Mouse (Mus musculus): ENCODE data around the gene Olfr346.

Gene Olfr346

DNA sequence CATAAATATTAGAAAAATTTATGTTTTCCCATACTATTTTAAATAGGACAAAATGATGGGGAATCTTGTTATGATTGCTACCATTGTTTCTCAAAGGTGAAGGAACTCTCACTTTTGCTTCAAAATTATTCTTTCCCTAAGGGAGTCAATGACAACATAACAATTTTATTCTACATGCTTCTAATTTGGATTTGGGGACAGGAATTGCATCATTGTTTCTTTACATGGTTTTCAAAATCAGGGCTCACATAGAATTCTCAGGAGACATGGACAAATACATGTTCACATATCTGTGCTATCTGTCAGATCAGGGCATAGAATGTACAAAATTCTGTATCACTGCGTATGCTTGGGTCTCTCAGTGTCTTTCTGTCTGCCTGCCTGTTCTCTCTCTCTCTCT, at the start of gene Olfr346:
Olfr346 (plus strand) TSS at position 301 of the 400 bp plus-strand sequence.
- no peak for DNase-seq

DNA sequence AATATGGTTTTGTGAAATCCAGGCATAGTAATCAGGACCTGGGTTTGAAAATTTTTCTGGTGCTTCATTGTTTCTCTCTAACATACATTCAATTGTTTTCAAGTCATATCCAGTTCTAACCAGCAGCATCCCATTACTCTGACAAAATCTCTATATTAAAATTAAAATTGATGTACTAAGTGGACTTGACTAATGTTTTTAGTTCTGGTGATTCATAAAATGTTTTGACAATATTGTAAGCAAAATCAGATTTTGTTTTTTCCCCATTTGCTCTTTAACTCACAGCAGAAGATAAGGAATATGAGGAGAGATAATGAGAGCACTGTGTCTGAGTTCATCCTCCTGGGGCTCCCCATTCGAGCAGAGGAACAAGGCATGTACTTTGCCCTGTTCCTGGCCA, 45.8 kb upstream of the Olfr346 start, which contains the start of gene Olfr345:
Olfr345 (plus strand) TSS at position 301 of the 400 bp plus-strand sequence.
- DNase-seq = no peak

DNA sequence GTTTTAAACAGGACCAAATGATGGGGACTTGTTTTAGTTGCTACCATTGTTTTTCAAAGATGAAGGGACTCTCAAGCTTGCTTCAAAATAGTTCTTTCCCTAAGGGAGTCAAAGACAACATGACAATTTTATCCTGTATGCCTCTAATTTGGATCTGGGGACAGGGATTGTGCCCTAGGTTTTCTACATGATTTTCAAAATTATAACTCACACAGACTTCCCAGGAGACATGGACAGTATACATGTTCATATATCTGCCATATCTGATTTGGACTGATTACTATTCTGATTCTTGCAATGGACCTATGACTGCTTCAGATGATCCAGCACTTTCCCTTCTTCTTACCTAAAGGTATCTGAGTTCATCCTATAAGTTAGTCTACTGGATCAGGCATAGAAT, 46.0 kb downstream of the Olfr346 start, which contains the start of gene Olfr347:
Olfr347 (plus strand) TSS at position 301 of the 400 bp plus-strand sequence.
- no peak for DNase-seq

GRCm38 (mm10) chr2:36736226-36736625, 50.6 kb downstream of the Olfr346 start:
- DNase-seq = no peak
